ENCODE assay signal across 21 mouse cellular contexts in genomic region chr9:60392916-60393315, GRCm38 (mm10).
DNase-seq lines count a peak whose midpoint lies in the region; TF ChIP-seq lines count a peak whose summit lies in the region.
"Had no signal": no experiment of that assay in that cellular context is flagged by ENCODE, and none has a peak within 500 bp of the region (broad histone marks: within the 10 kb centered on the region; RNA-seq: fewer than 3 reads in every experiment).

No protein-coding gene starts in this region.

- no peak overlapping the region for H3K4me3 ChIP-seq in lung, adult 2 months (replicated peaks; ENCODE audit: extremely low read depth, low read depth, low read length)
- H3K4me3 ChIP-seq: embryonic facial prominence, embryonic 13.5 days; embryonic facial prominence, embryonic 15.5 days; erythroblast, embryonic 14.5 days; forebrain, embryonic 10.5 days; forebrain, embryonic 12.5 days had no signal

- peak; percentile 17 for DNase-seq in lung, postnatal 25 days (ENCODE audit: low spot score)
- no peak for DNase-seq in lung, adult 2 months
- DNase-seq in 3134 (ENCODE audit: extremely low read depth, insufficient read length, low spot score) (peak; percentile 56), 3T3-L1 (ENCODE audit: low read depth, low spot score) (peak; percentile 48)
- no peak for DNase-seq in thymus, postnatal 14 days
- no peak for DNase-seq in layer of hippocampus, postnatal 36 days
- DNase-seq: adrenal gland, adult 2 months; adrenal gland, postnatal 10 days; adrenal gland, postnatal 25 days; cerebellum, adult 11 months; cerebellum, adult 18-20 months; cerebellum, adult 8-10 months; cerebellum, adult 9-11 months; cerebellum, postnatal 14 days; cerebellum, postnatal 36 days; embryo, embryonic 11 days had no signal

- no peaks in the 10 kb centered on the region for H3K4me1 ChIP-seq in lung, adult 2 months (ENCODE audit: control insufficient read depth, insufficient read depth, low read length)
- H3K4me1 ChIP-seq: forebrain, embryonic 12.5 days had no signal

- 72% methylated on average over 4 of the region's 4 CpGs for whole genome bisulfite sequencing in lung, adult 2 months

- TF ChIP-seq POLR2A in lung, adult 2 months (IDR thresholded peaks at IDR 0.05; ENCODE audit: borderline replicate concordance, extremely low read depth, low read depth, low read length): no peak

- TF ChIP-seq CTCF in lung, adult 2 months (IDR thresholded peaks at IDR 0.05; ENCODE audit: insufficient read depth, low read length): no peak

Comparison
In these comparisons a context has a peak if more than half of its experiments do, and no peak if none do; other contexts are left out.
1. DNase-seq: peak in lung, postnatal 25 days (single experiment), 3134 (single experiment) and 3T3-L1 (single experiment); none in lung, adult 2 months (single experiment), thymus, postnatal 14 days (single experiment) and layer of hippocampus, postnatal 36 days (0 of 2).